Mouse (Mus musculus): Measurements from ENCODE around the gene Tdgf1. TPM values are rescaled to one million over a fixed set of nuclear protein-coding genes. Genes with fewer than 3 reads are reported as not detected.

The Tdgf1 gene
- total and polyA plus RNA-seq, 3 experiments = not detected

GRCm38 (mm10) chr9:110916786-110917185 lies 29.2 kb downstream of the Tdgf1 start, which contains the start of gene Fam240a:
Fam240a (minus strand) TSS chr9:110916861.
- Histone ChIP-seq H3K27me3 (replicated peaks) (no peaks in the 10 kb centered on the region), H3K4me3 (replicated peaks in 1 of 3; ENCODE audit: low read depth in 2 of 3, low read length in 2 of 3, poor library complexity in 1 of 3) (no peak within 1 kb of the TSS), H3K9ac (ENCODE audit: insufficient read depth, low read depth) (no peak within 1 kb of the TSS), H3K4me2 (ENCODE audit: insufficient read depth, low read depth, poor library complexity, severe bottlenecking) (no peak within 1 kb of the TSS), H3K4me1 (ENCODE audit: control insufficient read depth in 1 of 2, insufficient read depth in 2 of 2) (peaks cover 0 to 3% of the 10 kb centered on the region in 2 experiments; a peak in 1 of 4 replicates), H3K79me2 (replicated peaks; ENCODE audit: control insufficient read depth, extremely low read depth, insufficient read depth, poor library complexity, severe bottlenecking) (no peaks in the 10 kb centered on the region), H3K27ac (ENCODE audit: insufficient read depth, low read depth) (no peak within 1 kb of the TSS), H3K9me3 (replicated peaks; ENCODE audit: low read length) (no peaks in the 10 kb centered on the region), H3K36me3 (replicated peaks in 1 of 2; ENCODE audit: control insufficient read depth in 1 of 2, insufficient read depth in 1 of 2, low read length in 1 of 2) (no peaks in the 10 kb centered on the region)
- in situ Hi-C loops (cut with MboI; ENCODE audit: low pct_ligation_motif_present, low pct_unique_long_range_greater_than_20kb, low sequenced_read_pairs) (no loop called here), dilution Hi-C loops (cut with MboI; ENCODE audit: extremely low pct_ligation_motif_present, extremely low pct_unique_long_range_greater_than_20kb, low sequenced_read_pairs) (no loop called here)
- DNase-seq (ENCODE audit: extremely low read depth) = no peak
- no peak for TF ChIP-seq TBP (conservative IDR thresholded peaks at IDR 0.05; ENCODE audit: low read depth, low read length)
- no peak for TF ChIP-seq RCOR1 (conservative IDR thresholded peaks at IDR 0.05; ENCODE audit: low read depth, low read length)
- TF ChIP-seq BHLHE40 (IDR thresholded peaks at IDR 0.05; ENCODE audit: low read depth, low read length) = no peak
- TF ChIP-seq USF1 (IDR thresholded peaks at IDR 0.05; ENCODE audit: low read depth, low read length) = no peak
- TF ChIP-seq MAZ (IDR thresholded peaks at IDR 0.05; ENCODE audit: low read depth, low read length) = no peak
- no peak for TF ChIP-seq MAX (IDR thresholded peaks at IDR 0.05; ENCODE audit: low read length)
- TF ChIP-seq CTCF (conservative IDR thresholded peaks at IDR 0.05 in 1 of 2, IDR thresholded peaks at IDR 0.05 in 1 of 2; ENCODE audit: low read depth in 2 of 2, low read length in 2 of 2) = no peak
- no peak for TF ChIP-seq ZKSCAN1 (IDR thresholded peaks at IDR 0.05; ENCODE audit: borderline replicate concordance, low read depth, low read length)
- no peak for TF ChIP-seq TCF12 (IDR thresholded peaks at IDR 0.05; ENCODE audit: low read depth, low read length)
- TF ChIP-seq JUND (conservative IDR thresholded peaks at IDR 0.05; ENCODE audit: low read depth, low read length) = no peak
- no peak for TF ChIP-seq MEF2A (IDR thresholded peaks at IDR 0.05; ENCODE audit: borderline replicate concordance, low read depth, low read length)
- TF ChIP-seq ELF1 (IDR thresholded peaks at IDR 0.05; ENCODE audit: low read depth, low read length) = no peak
- no peak for TF ChIP-seq ETS1 (conservative IDR thresholded peaks at IDR 0.05; ENCODE audit: low read depth, low read length)

DNA sequence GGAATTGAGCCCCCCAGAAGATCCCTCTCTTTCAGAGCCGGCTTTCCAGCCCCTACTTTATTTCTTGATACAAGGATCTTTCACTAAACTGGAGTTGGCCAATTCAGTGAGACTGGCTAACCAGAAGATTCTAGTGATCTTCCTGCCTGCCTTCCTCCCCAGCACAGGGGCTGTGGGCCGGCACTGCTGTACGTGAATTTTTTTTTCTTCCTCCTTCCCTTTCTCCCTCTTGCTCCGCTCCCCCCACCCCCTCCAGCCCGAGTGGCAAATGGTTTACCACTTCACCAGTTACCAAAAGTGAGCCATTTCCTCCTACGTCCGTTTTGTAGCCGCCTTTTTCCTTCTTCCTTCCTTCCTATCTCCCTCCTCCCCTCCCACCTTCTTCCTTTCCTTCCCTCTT lies 30.5 kb downstream of the Tdgf1 start:
- in situ Hi-C loops (cut with MboI; ENCODE audit: low pct_ligation_motif_present, low pct_unique_long_range_greater_than_20kb, low sequenced_read_pairs) = no loop called here
- no peak overlapping the region for H3K4me2 ChIP-seq (ENCODE audit: insufficient read depth, low read depth, poor library complexity, severe bottlenecking)
- H3K79me2 ChIP-seq (replicated peaks; ENCODE audit: control insufficient read depth, extremely low read depth, insufficient read depth, poor library complexity, severe bottlenecking) = no peaks in the 10 kb centered on the region
- DNase-seq (ENCODE audit: extremely low read depth) = no peak
- H3K27ac ChIP-seq (ENCODE audit: insufficient read depth, low read depth) = no peak overlapping the region
- peaks cover 0 to 3% of the 10 kb centered on the region in 2 experiments; a peak in 1 of 4 replicates for H3K4me1 ChIP-seq (ENCODE audit: control insufficient read depth in 1 of 2, insufficient read depth in 2 of 2)
- H3K4me3 ChIP-seq (replicated peaks in 1 of 3; ENCODE audit: low read depth in 2 of 3, low read length in 2 of 3, poor library complexity in 1 of 3) = no peak overlapping the region
- H3K27me3 ChIP-seq (replicated peaks) = no peaks in the 10 kb centered on the region
- no peaks in the 10 kb centered on the region for H3K9me3 ChIP-seq (replicated peaks; ENCODE audit: low read length)
- no peak overlapping the region for H3K9ac ChIP-seq (ENCODE audit: insufficient read depth, low read depth)
- no peaks in the 10 kb centered on the region for H3K36me3 ChIP-seq (replicated peaks in 1 of 2; ENCODE audit: control insufficient read depth in 1 of 2, insufficient read depth in 1 of 2, low read length in 1 of 2)
- TF ChIP-seq IRF4 (IDR thresholded peaks at IDR 0.05; ENCODE audit: low read depth, low read length) (no peak), RAD21 (IDR thresholded peaks at IDR 0.05; ENCODE audit: low read depth, low read length) (no peak), TBP (conservative IDR thresholded peaks at IDR 0.05; ENCODE audit: low read depth, low read length) (no peak), SMC3 (IDR thresholded peaks at IDR 0.05; ENCODE audit: low read depth, low read length) (no peak), BHLHE40 (IDR thresholded peaks at IDR 0.05; ENCODE audit: low read depth, low read length) (no peak), RCOR1 (conservative IDR thresholded peaks at IDR 0.05; ENCODE audit: low read depth, low read length) (no peak), JUND (conservative IDR thresholded peaks at IDR 0.05; ENCODE audit: low read depth, low read length) (no peak), SIN3A (IDR thresholded peaks at IDR 0.05; ENCODE audit: low read length) (no peak), JUN (IDR thresholded peaks at IDR 0.05; ENCODE audit: insufficient read depth, low read depth, low read length) (no peak), ETS1 (conservative IDR thresholded peaks at IDR 0.05; ENCODE audit: low read depth, low read length) (no peak), ZNF384 (IDR thresholded peaks at IDR 0.05; ENCODE audit: low read depth, low read length) (no peak), POLR2AphosphoS2 (IDR thresholded peaks at IDR 0.05; ENCODE audit: low read depth, low read length) (no peak), CHD1 (IDR thresholded peaks at IDR 0.05; ENCODE audit: low read depth, low read length) (no peak), TCF12 (IDR thresholded peaks at IDR 0.05; ENCODE audit: low read depth, low read length) (no peak), EP300 (IDR thresholded peaks at IDR 0.05; ENCODE audit: low read length) (no peak), MAZ (IDR thresholded peaks at IDR 0.05; ENCODE audit: low read depth, low read length) (no peak), USF1 (IDR thresholded peaks at IDR 0.05; ENCODE audit: low read depth, low read length) (no peak), MAFK (IDR thresholded peaks at IDR 0.05; ENCODE audit: insufficient replicate concordance, low read length) (no peak), MXI1 (IDR thresholded peaks at IDR 0.05; ENCODE audit: low read depth, low read length) (no peak), MAX (IDR thresholded peaks at IDR 0.05; ENCODE audit: low read length) (no peak)
- dilution Hi-C loops (cut with MboI; ENCODE audit: extremely low pct_ligation_motif_present, extremely low pct_unique_long_range_greater_than_20kb, low sequenced_read_pairs) = no loop called here

All from CH12.LX (cell line).